Mouse (Mus musculus): ENCODE data around the gene Mlh3. TPM values are rescaled to one million over a fixed set of nuclear protein-coding genes. Genes with fewer than 3 reads are reported as not detected.

Gene Mlh3
- polyA plus RNA-seq, 1 experiment, result 1.4 TPM

DNA sequence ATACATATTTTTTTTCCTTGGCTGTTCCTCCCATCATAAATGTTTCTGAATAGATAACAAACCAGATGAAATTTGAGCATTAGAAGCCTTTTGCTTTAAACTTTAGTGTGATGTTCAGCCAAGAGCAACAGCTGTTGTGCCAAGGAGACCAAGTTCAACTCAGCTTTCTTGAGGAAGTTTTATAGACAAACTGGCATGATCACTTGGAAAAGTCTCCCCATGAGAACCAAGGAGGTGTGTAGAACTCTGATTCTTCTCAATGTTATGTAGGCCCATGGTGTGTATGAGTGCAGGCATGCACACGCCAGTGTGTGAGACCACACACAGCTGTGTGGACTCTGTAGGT is 28.4 kb upstream of the Mlh3 start:
- Histone ChIP-seq H3K4me2 (ENCODE audit: low read depth) (no peak overlapping the region), H3K79me2 (ENCODE audit: control insufficient read depth, insufficient read depth) (no peaks in the 10 kb centered on the region), H3K27me3 (ENCODE audit: control insufficient read depth, insufficient read depth, insufficient read length) (no peaks in the 10 kb centered on the region), H3K4me3 (no peak overlapping the region), H3ac (ENCODE audit: control insufficient read depth, insufficient read length) (no peak overlapping the region), H3K36me3 (ENCODE audit: control insufficient read depth, insufficient read depth) (peaks cover 36% of the 10 kb centered on the region)
- TF ChIP-seq E2F4 (IDR thresholded peaks at IDR 0.05; ENCODE audit: insufficient read depth), result no peak
- peak in 2 of 3 experiments; percentile 2 to 39 for TF ChIP-seq MYOD1 (IDR thresholded peaks at IDR 0.05; ENCODE audit: control insufficient read depth in 1 of 3, insufficient read length in 2 of 3, low read depth in 2 of 3)
- peak; percentile 45 for TF ChIP-seq POLR2AphosphoS2 (IDR thresholded peaks at IDR 0.05; ENCODE audit: insufficient read length, low read depth)
- no peak for TF ChIP-seq CEBPB (IDR thresholded peaks at IDR 0.05; ENCODE audit: insufficient read depth, poor library complexity, severe bottlenecking)
- TF ChIP-seq TCF12 (IDR thresholded peaks at IDR 0.05; ENCODE audit: insufficient read depth, poor library complexity, severe bottlenecking), result no peak
- TF ChIP-seq TCF3 (IDR thresholded peaks at IDR 0.05; ENCODE audit: insufficient read length, low read depth), result no peak
- peak in 1 of 3 experiments; percentile 7 for TF ChIP-seq MYOG (IDR thresholded peaks at IDR 0.05; ENCODE audit: control insufficient read depth in 1 of 3, insufficient read depth in 1 of 3, insufficient read length in 2 of 3, low read depth in 2 of 3)
- no peak for TF ChIP-seq USF1 (IDR thresholded peaks at IDR 0.05; ENCODE audit: low read depth)
- TF ChIP-seq MAX (IDR thresholded peaks at IDR 0.05; ENCODE audit: low read depth), result no peak
- no peak for TF ChIP-seq REST (IDR thresholded peaks at IDR 0.05; ENCODE audit: insufficient read depth, insufficient read length)
- TF ChIP-seq SRF (IDR thresholded peaks at IDR 0.05; ENCODE audit: control insufficient read depth, insufficient read length, low read depth), result no peak
- no peak for TF ChIP-seq POLR2A (IDR thresholded peaks at IDR 0.05; ENCODE audit: insufficient read length, low read depth)

DNA sequence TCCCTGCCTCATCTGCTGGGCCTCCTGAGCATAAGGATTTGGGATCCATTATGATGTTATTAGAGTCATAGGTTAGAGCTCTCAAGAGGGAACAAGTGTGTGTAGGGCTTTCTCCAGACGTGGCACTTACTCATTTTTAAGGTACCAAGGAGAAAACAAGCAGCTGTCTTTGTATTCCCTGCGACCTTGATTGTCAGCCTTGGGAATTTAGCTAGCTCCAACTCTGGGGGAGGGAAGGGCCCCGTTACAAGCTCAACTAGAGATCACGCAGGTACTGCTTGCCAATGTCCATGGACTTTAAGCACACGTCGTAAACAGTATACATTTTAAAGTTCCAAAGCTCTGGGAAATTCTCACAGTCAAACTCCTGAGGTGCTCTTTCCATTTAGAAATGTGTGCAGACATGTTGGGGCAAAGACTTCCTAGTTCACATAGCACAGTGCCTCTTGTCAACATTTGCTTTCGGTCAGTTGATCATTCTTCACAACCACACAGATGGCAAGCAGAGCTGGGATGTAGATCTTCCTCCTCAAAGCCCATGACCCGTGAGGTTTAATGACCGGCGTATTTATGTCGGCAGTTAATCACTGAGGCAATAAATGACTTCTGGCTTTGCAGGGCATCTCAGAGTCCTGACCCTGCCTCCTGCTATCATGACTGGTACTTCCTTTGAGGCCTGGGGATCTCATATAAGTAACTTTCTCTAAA is 27.9 kb upstream of the Mlh3 start:
- peak overlapping the region; percentile 3 for H3K4me2 ChIP-seq (ENCODE audit: low read depth)
- peaks cover 35% of the 10 kb centered on the region for H3K36me3 ChIP-seq (ENCODE audit: control insufficient read depth, insufficient read depth)
- TF ChIP-seq REST (IDR thresholded peaks at IDR 0.05; ENCODE audit: insufficient read depth, insufficient read length) (no peak), MYOG (IDR thresholded peaks at IDR 0.05; ENCODE audit: control insufficient read depth in 1 of 3, insufficient read depth in 1 of 3, insufficient read length in 2 of 3, low read depth in 2 of 3) (no peak), USF1 (IDR thresholded peaks at IDR 0.05; ENCODE audit: low read depth) (no peak), POLR2A (IDR thresholded peaks at IDR 0.05; ENCODE audit: insufficient read length, low read depth) (no peak), TCF3 (IDR thresholded peaks at IDR 0.05; ENCODE audit: insufficient read length, low read depth) (no peak), POLR2AphosphoS2 (IDR thresholded peaks at IDR 0.05; ENCODE audit: insufficient read length, low read depth) (no peak), SRF (IDR thresholded peaks at IDR 0.05; ENCODE audit: control insufficient read depth, insufficient read length, low read depth) (no peak), TCF12 (IDR thresholded peaks at IDR 0.05; ENCODE audit: insufficient read depth, poor library complexity, severe bottlenecking) (no peak), E2F4 (IDR thresholded peaks at IDR 0.05; ENCODE audit: insufficient read depth) (no peak), CEBPB (IDR thresholded peaks at IDR 0.05; ENCODE audit: insufficient read depth, poor library complexity, severe bottlenecking) (no peak), MYOD1 (IDR thresholded peaks at IDR 0.05; ENCODE audit: control insufficient read depth in 1 of 3, insufficient read length in 2 of 3, low read depth in 2 of 3) (no peak)
- no peaks in the 10 kb centered on the region for H3K79me2 ChIP-seq (ENCODE audit: control insufficient read depth, insufficient read depth)
- no peak overlapping the region for H3K4me3 ChIP-seq
- H3K27me3 ChIP-seq (ENCODE audit: control insufficient read depth, insufficient read depth, insufficient read length), result no peaks in the 10 kb centered on the region
- H3ac ChIP-seq (ENCODE audit: control insufficient read depth, insufficient read length), result no peak overlapping the region

DNA sequence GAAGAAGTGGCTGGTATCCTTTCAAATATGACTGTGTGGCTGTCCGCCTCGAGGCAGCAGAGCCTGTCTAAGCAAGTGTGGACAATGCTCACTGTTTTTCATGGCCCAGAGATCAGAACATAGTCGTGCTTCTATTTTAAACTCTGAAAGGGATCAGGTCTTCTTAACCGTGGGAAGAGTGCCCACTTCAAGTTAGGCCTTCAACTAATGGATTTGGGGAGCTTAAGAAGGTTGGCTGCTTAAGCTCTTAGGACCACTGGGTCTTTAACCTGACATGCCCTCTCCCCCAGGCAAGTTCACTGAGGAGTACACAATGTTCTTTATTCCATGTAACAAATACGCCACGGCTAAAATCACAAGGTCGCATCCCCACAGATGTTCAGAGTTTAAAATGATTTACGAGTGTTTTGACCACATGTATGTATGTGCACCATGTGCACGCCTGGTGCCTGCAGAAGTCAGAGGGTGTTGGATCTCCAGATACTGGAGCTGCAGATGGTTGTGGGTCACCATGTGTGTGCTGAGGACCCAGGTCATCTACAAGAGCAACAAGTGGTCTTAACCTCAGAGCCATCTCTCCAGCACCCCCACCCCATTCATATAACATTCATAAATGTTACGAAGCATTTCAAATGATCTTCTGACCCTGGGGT is 27.1 kb upstream of the Mlh3 start:
- Histone ChIP-seq H3K36me3 (ENCODE audit: control insufficient read depth, insufficient read depth) (peaks cover 32% of the 10 kb centered on the region), H3K27me3 (ENCODE audit: control insufficient read depth, insufficient read depth, insufficient read length) (no peaks in the 10 kb centered on the region), H3K79me2 (ENCODE audit: control insufficient read depth, insufficient read depth) (no peaks in the 10 kb centered on the region), H3K4me2 (ENCODE audit: low read depth) (no peak overlapping the region), H3ac (ENCODE audit: control insufficient read depth, insufficient read length) (no peak overlapping the region), H3K4me3 (no peak overlapping the region)
- no peak for TF ChIP-seq POLR2AphosphoS2 (IDR thresholded peaks at IDR 0.05; ENCODE audit: insufficient read length, low read depth)
- no peak for TF ChIP-seq TCF12 (IDR thresholded peaks at IDR 0.05; ENCODE audit: insufficient read depth, poor library complexity, severe bottlenecking)
- TF ChIP-seq CEBPB (IDR thresholded peaks at IDR 0.05; ENCODE audit: insufficient read depth, poor library complexity, severe bottlenecking), result no peak
- no peak for TF ChIP-seq MYOD1 (IDR thresholded peaks at IDR 0.05; ENCODE audit: control insufficient read depth in 1 of 3, insufficient read length in 2 of 3, low read depth in 2 of 3)

DNA sequence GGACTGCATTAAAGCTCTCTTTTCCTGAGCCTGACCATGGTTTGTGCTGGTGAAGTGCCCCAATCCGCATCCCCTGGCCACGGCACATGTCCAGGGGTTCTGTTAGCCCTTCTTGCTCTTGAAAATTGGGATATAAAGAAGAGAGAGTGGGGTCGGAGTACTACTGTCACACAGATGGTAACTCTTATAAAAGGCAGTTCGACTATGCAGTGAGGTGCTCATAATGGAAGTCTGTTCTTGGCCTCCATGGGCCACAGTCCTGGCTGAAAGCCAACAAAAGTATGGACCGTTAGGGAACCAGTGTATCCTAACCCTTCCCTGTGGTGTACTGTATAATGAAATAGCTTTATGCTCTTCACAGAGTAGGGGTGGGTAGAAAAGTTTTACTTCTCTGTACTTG is 26.5 kb upstream of the Mlh3 start:
- H3K79me2 ChIP-seq (ENCODE audit: control insufficient read depth, insufficient read depth), result no peaks in the 10 kb centered on the region
- TF ChIP-seq TCF12 (IDR thresholded peaks at IDR 0.05; ENCODE audit: insufficient read depth, poor library complexity, severe bottlenecking), result no peak
- no peak for TF ChIP-seq SRF (IDR thresholded peaks at IDR 0.05; ENCODE audit: control insufficient read depth, insufficient read length, low read depth)
- TF ChIP-seq CEBPB (IDR thresholded peaks at IDR 0.05; ENCODE audit: insufficient read depth, poor library complexity, severe bottlenecking), result no peak
- TF ChIP-seq USF1 (IDR thresholded peaks at IDR 0.05; ENCODE audit: low read depth), result no peak
- TF ChIP-seq MYOD1 (IDR thresholded peaks at IDR 0.05; ENCODE audit: control insufficient read depth in 1 of 3, insufficient read length in 2 of 3, low read depth in 2 of 3), result no peak
- H3K36me3 ChIP-seq (ENCODE audit: control insufficient read depth, insufficient read depth), result peaks cover 28% of the 10 kb centered on the region
- no peaks in the 10 kb centered on the region for H3K27me3 ChIP-seq (ENCODE audit: control insufficient read depth, insufficient read depth, insufficient read length)
- no peak overlapping the region for H3ac ChIP-seq (ENCODE audit: control insufficient read depth, insufficient read length)
- no peak overlapping the region for H3K4me3 ChIP-seq
- no peak overlapping the region for H3K4me2 ChIP-seq (ENCODE audit: low read depth)

DNA sequence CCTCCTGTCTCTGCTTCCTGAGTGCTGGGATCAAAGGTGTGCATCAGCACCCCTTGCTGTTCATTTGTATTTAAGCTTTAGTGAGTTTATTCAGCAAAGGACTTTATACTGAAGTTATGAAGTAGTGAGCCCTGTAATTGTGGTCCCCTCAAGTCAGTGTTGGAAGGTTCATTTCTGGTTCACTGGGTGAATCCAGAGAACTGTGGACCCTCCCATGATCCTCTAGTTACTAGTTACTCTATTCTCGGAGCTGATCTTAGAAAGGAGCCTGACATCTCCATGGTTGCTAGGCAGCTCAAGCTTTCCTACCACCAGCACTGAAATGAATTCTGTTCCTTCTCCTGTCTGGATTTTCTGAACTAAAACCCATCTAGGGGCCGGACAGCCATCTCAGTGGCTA is 25.1 kb upstream of the Mlh3 start:
- Histone ChIP-seq H3K27me3 (ENCODE audit: control insufficient read depth, insufficient read depth, insufficient read length) (no peaks in the 10 kb centered on the region), H3K36me3 (ENCODE audit: control insufficient read depth, insufficient read depth) (peaks cover 14% of the 10 kb centered on the region), H3K4me3 (no peak overlapping the region), H3ac (ENCODE audit: control insufficient read depth, insufficient read length) (no peak overlapping the region), H3K79me2 (ENCODE audit: control insufficient read depth, insufficient read depth) (no peaks in the 10 kb centered on the region), H3K4me2 (ENCODE audit: low read depth) (no peak overlapping the region)
- TF ChIP-seq USF1 (IDR thresholded peaks at IDR 0.05; ENCODE audit: low read depth), result no peak
- TF ChIP-seq CEBPB (IDR thresholded peaks at IDR 0.05; ENCODE audit: insufficient read depth, poor library complexity, severe bottlenecking), result no peak
- TF ChIP-seq E2F4 (IDR thresholded peaks at IDR 0.05; ENCODE audit: insufficient read depth), result no peak
- no peak for TF ChIP-seq MYOG (IDR thresholded peaks at IDR 0.05; ENCODE audit: control insufficient read depth in 1 of 3, insufficient read depth in 1 of 3, insufficient read length in 2 of 3, low read depth in 2 of 3)
- no peak for TF ChIP-seq TCF3 (IDR thresholded peaks at IDR 0.05; ENCODE audit: insufficient read length, low read depth)

Measured in myocyte (in vitro differentiated cells).